Mouse (Mus musculus) small intestine, adult 2 months (tissue): ENCODE measurements at regions not wholly inside any gene's neighbourhood (a gene's known extent, or its start where the extent isn't known, plus 50 kb on each side); places are given as distances from the start of the nearest gene placed in this dataset.

Source experiments
- CTCF ChIP-seq: fragments of 200-500 bp; IDR thresholded peaks from 2 replicates; pipeline ENCODE4 v1.5.1; 2012; ENCODE audit warnings: low read depth, mild to moderate bottlenecking, control low read depth, inconsistent platforms, low read length, moderate library complexity, mixed read lengths; ENCODE audit not compliant: insufficient replicate concordance, insufficient read length; ENCODE audit errors: extremely low read depth
- POLR2A ChIP-seq: fragments of 200-500 bp; IDR thresholded peaks from 2 replicates; pipeline ENCODE4 v1.6.1; 2012; ENCODE audit warnings: low read depth, mild to moderate bottlenecking, control low read depth, inconsistent platforms, low read length, moderate library complexity

DNA sequence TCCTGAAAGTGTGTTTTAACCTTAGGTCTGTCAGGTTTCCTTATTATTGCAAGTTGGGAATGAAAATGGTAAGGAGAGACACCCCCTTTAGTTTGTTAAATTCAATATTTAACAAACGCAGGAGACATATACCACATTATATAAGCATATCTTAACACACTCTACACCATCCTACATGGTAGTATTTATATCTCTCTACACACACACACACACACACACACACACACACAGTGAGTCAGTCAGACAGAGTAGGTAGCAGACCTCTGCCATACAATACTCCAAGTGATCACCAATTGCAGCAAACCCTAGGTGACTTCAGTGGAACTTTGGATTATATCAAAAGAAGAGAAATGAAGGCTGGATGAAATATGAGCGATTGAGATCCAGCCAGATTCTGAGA lies 468.2 kb upstream of the Id2 start:
- TF ChIP-seq CTCF (no peak), POLR2A (no peak)
